In genomic region chr11:48798308-48798707, GRCm38 (mm10) we compare ENCODE assay signal across 10 mouse cellular contexts. TPM values are rescaled to one million over a fixed set of nuclear protein-coding genes. Genes with fewer than 3 reads are reported as not detected.
DNase-seq lines count a peak whose midpoint lies in the region; ATAC-seq and TF ChIP-seq lines count a peak whose summit lies in the region.
"Had no signal": no experiment of that assay in that cellular context is flagged by ENCODE, and none has a peak within 500 bp of the region (broad histone marks: within the 10 kb centered on the region; RNA-seq: fewer than 3 reads in every experiment).

No protein-coding gene starts in this region.

- ATAC-seq in megakaryocyte, adult 5-6 weeks (ENCODE audit: poor library complexity, severe bottlenecking) = no peak
- ATAC-seq in liver, embryonic 14.5 days (ENCODE audit: insufficient read depth) = no peak
- ATAC-seq in stomach, postnatal 0 days (ENCODE audit: low FRiP score, low TSS enrichment) = no peak

- DNase-seq in gastrocnemius, adult 2 months = no peak
- no peak for DNase-seq in gastrocnemius, postnatal 25 days
- DNase-seq in liver, embryonic 14.5 days (ENCODE audit: low read depth in 3 of 3, low spot score in 3 of 3) = no peak
- no peak for DNase-seq in stomach, postnatal 0 days (ENCODE audit: low spot score)
- DNase-seq in cerebellum, adult 9-10 months = no peak
- DNase-seq in right cerebral cortex, postnatal 4 days = no peak
- DNase-seq: thymus, postnatal 14 days had no signal

- 36% methylated on average over 7 of the region's 7 CpGs for WGBS in liver, embryonic 14.5 days (ENCODE audit: insufficient replicate concordance)
- 73% methylated on average over 7 of the region's 7 CpGs for WGBS in stomach, postnatal 0 days

- H3K4me1 ChIP-seq in megakaryocyte, embryonic 14.5 days = peaks cover 61% of the 10 kb centered on the region
- peaks cover 13 to 36% of the 10 kb centered on the region in 2 experiments for H3K4me1 ChIP-seq in liver, embryonic 14.5 days (replicated peaks; ENCODE audit: control insufficient read depth in 2 of 2, insufficient read depth in 2 of 2, low read length in 1 of 2)
- no peaks in the 10 kb centered on the region for H3K4me1 ChIP-seq in stomach, postnatal 0 days (replicated peaks; ENCODE audit: control insufficient read depth, insufficient read depth)

- TF ChIP-seq CTCF in gastrocnemius, adult 2 months (IDR thresholded peaks at IDR 0.05) = no peak
- no peak for TF ChIP-seq CTCF in liver, embryonic 14.5 days (IDR thresholded peaks at IDR 0.05; ENCODE audit: low read depth)
- TF ChIP-seq CTCF in stomach, postnatal 0 days (IDR thresholded peaks at IDR 0.05; ENCODE audit: low read depth) = no peak

- TF ChIP-seq EP300 in liver, embryonic 14.5 days (IDR thresholded peaks at IDR 0.05; ENCODE audit: low read depth) = no peak
- TF ChIP-seq EP300 in stomach, postnatal 0 days (optimal IDR thresholded peaks at IDR 0.05) = no peak

- H3K4me3 ChIP-seq in gastrocnemius, adult 2 months = peak overlapping the region; percentile 92
- H3K4me3 ChIP-seq in megakaryocyte, embryonic 14.5 days (replicated peaks) = peak overlapping the region; percentile 93
- H3K4me3 ChIP-seq in liver, embryonic 14.5 days (ENCODE audit: insufficient read depth in 1 of 2, low read depth in 2 of 2, low read length in 2 of 2) = peak overlapping the region; percentile 43 to 95
- no peak overlapping the region for H3K4me3 ChIP-seq in stomach, postnatal 0 days (ENCODE audit: low read depth, low read length)

- peak overlapping the region; percentile 94 for H3K4me2 ChIP-seq in liver, embryonic 14.5 days (ENCODE audit: low read depth)
- H3K4me2 ChIP-seq in stomach, postnatal 0 days (replicated peaks; ENCODE audit: low read depth) = peak overlapping the region; percentile 86

- H3K36me3 ChIP-seq in megakaryocyte, embryonic 14.5 days (replicated peaks; ENCODE audit: low read length) = peaks cover 31% of the 10 kb centered on the region
- peaks cover 24% of the 10 kb centered on the region for H3K36me3 ChIP-seq in liver, embryonic 14.5 days (replicated peaks; ENCODE audit: control insufficient read depth, insufficient read depth, low read depth)
- H3K36me3 ChIP-seq in stomach, postnatal 0 days (ENCODE audit: control insufficient read depth, insufficient read depth, low read length) = peaks cover 7% of the 10 kb centered on the region

- no peaks in the 10 kb centered on the region for H3K9me3 ChIP-seq in megakaryocyte, embryonic 14.5 days
- no peaks in the 10 kb centered on the region for H3K9me3 ChIP-seq in liver, embryonic 14.5 days (ENCODE audit: control insufficient read depth, low read length)
- H3K9me3 ChIP-seq in stomach, postnatal 0 days (ENCODE audit: control insufficient read depth, low read length) = no peaks in the 10 kb centered on the region

- H3K27ac ChIP-seq in gastrocnemius, adult 2 months = peak overlapping the region; percentile 96; the same call in 1 of the 2 replicates
- H3K27ac ChIP-seq in liver, embryonic 14.5 days = peak overlapping the region; percentile 27
- H3K27ac ChIP-seq in stomach, postnatal 0 days (replicated peaks) = no peak overlapping the region
- H3K27ac ChIP-seq: left cerebral cortex, adult 2 months had no signal

- peak overlapping the region; percentile 64 for H3K9ac ChIP-seq in liver, embryonic 14.5 days (replicated peaks)
- no peak overlapping the region for H3K9ac ChIP-seq in stomach, postnatal 0 days (ENCODE audit: low read length)

- H3K27me3 ChIP-seq in megakaryocyte, embryonic 14.5 days (replicated peaks) = no peaks in the 10 kb centered on the region
- no peaks in the 10 kb centered on the region for H3K27me3 ChIP-seq in liver, embryonic 14.5 days (ENCODE audit: control insufficient read depth, insufficient read depth, low read length)
- no peaks in the 10 kb centered on the region for H3K27me3 ChIP-seq in stomach, postnatal 0 days (ENCODE audit: control insufficient read depth, insufficient read depth, low read length)

- intact Hi-C loops in gastrocnemius, adult 2 months (cut with DNase I) = no loop called here

RNA-seq across cellular contexts. Expression of gene Rack1, which starts 1.8 kb away (rescaled TPM):
- total RNA-seq in gastrocnemius, adult 2 months (2021) = 100 to 1,000 TPM; 383 to 424 TPM
- 100 to 1,000 TPM; 321 to 324 TPM for total RNA-seq in gastrocnemius, postnatal 25 days (2021)
- polyA plus RNA-seq in megakaryocyte, embryonic 14.5 days (2012; ENCODE audit: insufficient read depth, low replicate concordance) = 2,725 and 4,464 TPM in 2 replicates
- 1,656 and 1,714 TPM in 2 replicates for total RNA-seq in megakaryocyte, adult 5-6 weeks (2015)
- 910 and 1,013 TPM in 2 replicates for total RNA-seq in megakaryocyte, adult 5-6 weeks (2017)
- 1,100 and 1,184 TPM in 2 replicates for polyA plus RNA-seq in liver, embryonic 14.5 days (2012; rRNA removed)
- polyA plus RNA-seq in liver, embryonic 14.5 days (2014; fragmentation: Nextera tagmentation; extraction: Ambion mirVana) = 669 and 674 TPM in 2 replicates
- 524 and 529 TPM in 2 replicates for polyA plus RNA-seq in stomach, postnatal 0 days (2015; fragmentation: Nextera tagmentation; extraction: Ambion mirVana)

RNA-seq across cellular contexts. Expression of gene Trim41, which starts 18.8 kb away (rescaled TPM):
- 10 to 100 TPM; 19.9 to 23.6 TPM for total RNA-seq in gastrocnemius, adult 2 months (2021)
- total RNA-seq in gastrocnemius, postnatal 25 days (2021) = 10 to 100 TPM; 15.5 to 19.3 TPM
- 18.6 and 56.2 TPM in 2 replicates for polyA plus RNA-seq in megakaryocyte, embryonic 14.5 days (2012; ENCODE audit: insufficient read depth, low replicate concordance)
- 11.8 and 13.6 TPM in 2 replicates for total RNA-seq in megakaryocyte, adult 5-6 weeks (2015)
- total RNA-seq in megakaryocyte, adult 5-6 weeks (2017) = 39.2 and 43.7 TPM in 2 replicates
- polyA plus RNA-seq in liver, embryonic 14.5 days (2012; rRNA removed) = 8.2 and 9.2 TPM in 2 replicates
- 1.0 and 1.3 TPM in 2 replicates for polyA plus RNA-seq in liver, embryonic 14.5 days (2014; fragmentation: Nextera tagmentation; extraction: Ambion mirVana)
- 3.6 and 4.0 TPM in 2 replicates for polyA plus RNA-seq in stomach, postnatal 0 days (2015; fragmentation: Nextera tagmentation; extraction: Ambion mirVana)

RNA-seq across cellular contexts. Expression of gene Trim7, which starts 27.6 kb away (rescaled TPM):
- total RNA-seq in gastrocnemius, adult 2 months (2021) = 10 to 100 TPM; 25.9 to 51.8 TPM
- total RNA-seq in gastrocnemius, postnatal 25 days (2021) = 10 to 100 TPM; 57.3 to 57.9 TPM
- polyA plus RNA-seq in megakaryocyte, embryonic 14.5 days (2012; ENCODE audit: insufficient read depth, low replicate concordance) = 1.6 and 5.7 TPM in 2 replicates
- 0.51 and 0.68 TPM in 2 replicates for total RNA-seq in megakaryocyte, adult 5-6 weeks (2015)
- 0.18 and 0.57 TPM in 2 replicates for total RNA-seq in megakaryocyte, adult 5-6 weeks (2017)
- polyA plus RNA-seq in liver, embryonic 14.5 days (2012; rRNA removed) = 0.09 and 0.23 TPM in 2 replicates
- polyA plus RNA-seq in liver, embryonic 14.5 days (2014; fragmentation: Nextera tagmentation; extraction: Ambion mirVana) = 0.04 and 0.13 TPM in 2 replicates
- polyA plus RNA-seq in stomach, postnatal 0 days (2015; fragmentation: Nextera tagmentation; extraction: Ambion mirVana) = 3.0 and 3.4 TPM in 2 replicates

RNA-seq across cellular contexts. Expression of gene Gm12184, which starts 28.1 kb away (rescaled TPM):
- total RNA-seq in gastrocnemius, adult 2 months (2021) = 1 to 10 TPM; 1.5 to 2.2 TPM
- total RNA-seq in gastrocnemius, postnatal 25 days (2021) = 1 to 10 TPM in 1 of 2 experiments, under 1 TPM in 1; 0.67 to 3.2 TPM
- 18.6 and 145 TPM in 2 replicates for polyA plus RNA-seq in megakaryocyte, embryonic 14.5 days (2012; ENCODE audit: insufficient read depth, low replicate concordance)
- 6.1 and 8.5 TPM in 2 replicates for total RNA-seq in megakaryocyte, adult 5-6 weeks (2015)
- 4.6 and 12.1 TPM in 2 replicates for total RNA-seq in megakaryocyte, adult 5-6 weeks (2017)
- 9.6 and 12.4 TPM in 2 replicates for polyA plus RNA-seq in liver, embryonic 14.5 days (2012; rRNA removed)
- polyA plus RNA-seq in liver, embryonic 14.5 days (2014; fragmentation: Nextera tagmentation; extraction: Ambion mirVana) = 1.6 and 2.8 TPM in 2 replicates
- 5.0 and 7.3 TPM in 2 replicates for polyA plus RNA-seq in stomach, postnatal 0 days (2015; fragmentation: Nextera tagmentation; extraction: Ambion mirVana)

Comparison
In these comparisons a context has a peak if more than half of its experiments do, and no peak if none do; other contexts are left out.
1. RNA of gene Trim7, which starts 27.6 kb away (total RNA-seq): 57.3 to 57.9 TPM in gastrocnemius, postnatal 25 days and 25.9 to 51.8 TPM in gastrocnemius, adult 2 months; 0.18 to 0.68 TPM in megakaryocyte, adult 5-6 weeks; every median in the first group is over 10 times any median in the second.